Mouse (Mus musculus) embryo, embryonic 10 days (tissue): ENCODE measurements at regions not wholly inside any gene's neighbourhood (a gene's known extent, or its start where the extent isn't known, plus 50 kb on each side); places are given as distances from the start of the nearest gene placed in this dataset.
"Not testable (repeated sequence)": the region's sequence is repeated elsewhere in the genome, so short reads cannot be mapped to it uniquely, and the experiment has no call there.

Experiments
- DNase-seq: peaks from one replicate; pipeline ENCODE4 v3.0.0-alpha.2; 2015; ENCODE audit warnings: low spot score

DNA sequence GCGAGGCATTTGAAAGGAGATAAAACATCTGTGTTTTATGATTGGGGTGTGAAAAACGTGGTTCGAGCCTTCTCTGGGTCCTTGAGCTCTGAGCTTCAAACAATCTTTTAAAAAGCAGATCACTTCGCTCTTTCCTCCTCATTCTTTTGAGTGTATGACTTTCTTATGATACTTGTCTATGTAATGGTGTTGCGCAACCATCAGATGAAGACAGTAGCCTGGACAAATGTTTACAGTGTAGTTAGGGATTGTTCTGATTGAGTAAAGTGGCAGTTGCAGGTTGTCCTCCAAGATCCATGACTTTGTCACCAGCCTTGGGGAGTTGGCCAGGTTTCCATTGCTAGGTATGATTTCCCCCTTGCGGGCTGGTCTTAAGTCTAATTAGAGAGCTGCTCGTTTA, 116.1 kb upstream of the Pfn2 start:
- no peak for DNase-seq

DNA sequence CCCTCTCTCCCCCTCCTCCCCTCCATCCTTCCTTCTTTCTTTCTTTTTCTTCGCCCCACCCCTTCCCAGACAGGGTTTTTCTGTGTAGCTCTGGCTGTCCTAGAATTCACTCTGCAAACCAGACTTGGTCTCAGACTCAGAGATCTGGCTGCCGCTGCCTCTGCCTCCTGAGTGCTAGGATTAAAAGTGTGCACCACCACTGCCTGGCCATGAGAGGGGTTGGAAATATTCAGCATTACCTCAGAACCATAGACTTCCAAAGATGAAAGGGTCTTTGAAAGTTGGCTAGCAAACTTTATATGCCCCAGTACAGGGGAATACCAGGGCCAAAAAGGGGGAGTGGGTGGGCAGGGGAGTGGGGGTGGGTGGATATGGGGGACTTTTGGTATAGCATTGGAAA, 122.7 kb upstream of the Pfn2 start:
- not testable (repeated sequence) for DNase-seq

DNA sequence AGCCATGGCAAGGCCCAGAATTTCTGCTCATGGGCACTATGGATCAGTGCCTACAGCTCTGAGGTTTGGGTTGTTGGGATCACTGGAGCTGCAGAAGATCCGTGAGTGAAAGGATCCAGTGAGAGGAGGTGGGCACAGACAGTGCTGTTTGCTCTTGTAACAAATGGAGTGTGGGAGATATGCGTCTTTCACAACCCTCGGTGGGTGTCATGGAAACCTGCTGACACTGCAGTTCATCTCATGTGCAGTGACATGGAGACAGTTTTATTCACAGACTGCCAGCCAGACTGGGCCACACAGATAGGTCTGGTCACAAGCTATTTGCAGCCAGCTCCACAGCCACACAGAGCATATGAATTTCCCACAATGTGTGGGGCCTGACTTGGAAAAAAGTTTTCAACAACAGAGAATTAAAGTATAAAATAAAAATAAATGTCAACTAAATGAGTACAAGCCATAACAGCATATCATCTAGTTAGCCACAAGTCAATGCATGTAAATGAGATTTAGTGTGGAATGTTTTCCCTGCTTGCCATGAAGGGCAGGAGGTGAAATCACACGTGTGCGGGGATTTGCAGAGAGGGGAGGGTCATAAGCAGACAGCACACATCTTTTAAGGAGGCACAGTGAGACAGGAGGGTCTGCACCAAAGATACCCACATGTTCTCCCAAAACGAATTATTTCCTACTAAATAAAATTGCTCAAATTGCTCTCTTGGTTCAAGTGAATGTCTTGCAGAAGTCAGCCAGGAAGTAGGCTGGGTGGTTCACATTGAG, 124.8 kb upstream of the Pfn2 start:
- peak; percentile 45 for DNase-seq

DNA sequence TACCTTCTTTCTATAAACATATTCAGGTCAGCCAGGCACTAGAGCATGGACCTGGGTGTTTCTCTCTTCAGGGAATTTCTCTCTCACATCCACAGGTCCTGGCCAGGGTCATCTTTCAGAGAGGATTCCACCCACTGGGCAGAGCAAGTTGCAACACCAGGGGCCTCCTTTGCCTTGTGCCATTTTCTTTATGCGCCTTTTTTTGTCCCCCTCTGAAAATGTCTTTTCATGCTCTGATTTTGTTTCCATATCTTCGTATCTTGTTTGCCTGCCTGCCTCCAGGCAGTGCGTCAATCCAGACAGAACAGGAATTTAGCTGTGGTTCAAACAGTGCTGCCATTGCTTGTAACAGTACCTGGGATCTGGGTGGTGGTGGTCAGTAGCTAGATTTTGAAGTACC, 125.7 kb upstream of the Pfn2 start:
- DNase-seq = no peak

DNA sequence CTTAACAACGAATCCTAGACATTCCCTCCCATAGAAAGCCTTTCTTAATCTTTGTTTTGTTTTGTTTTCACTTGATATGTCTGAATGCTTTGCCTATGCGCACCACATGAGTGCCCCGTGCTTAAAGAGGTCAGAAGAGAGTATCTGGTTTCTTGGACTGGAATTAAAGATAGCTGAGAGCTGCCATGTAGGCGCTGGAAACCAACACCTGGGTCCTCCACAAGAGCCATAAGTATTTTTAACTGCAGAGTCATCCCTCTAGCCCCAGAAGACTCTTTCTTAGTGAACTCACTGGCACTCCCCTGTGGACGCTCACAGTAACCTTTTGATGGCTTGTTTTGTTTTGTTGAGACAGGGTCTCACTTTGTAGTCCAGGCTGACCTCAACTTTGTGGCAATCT, 127.5 kb upstream of the Pfn2 start:
- DNase-seq = no peak

DNA sequence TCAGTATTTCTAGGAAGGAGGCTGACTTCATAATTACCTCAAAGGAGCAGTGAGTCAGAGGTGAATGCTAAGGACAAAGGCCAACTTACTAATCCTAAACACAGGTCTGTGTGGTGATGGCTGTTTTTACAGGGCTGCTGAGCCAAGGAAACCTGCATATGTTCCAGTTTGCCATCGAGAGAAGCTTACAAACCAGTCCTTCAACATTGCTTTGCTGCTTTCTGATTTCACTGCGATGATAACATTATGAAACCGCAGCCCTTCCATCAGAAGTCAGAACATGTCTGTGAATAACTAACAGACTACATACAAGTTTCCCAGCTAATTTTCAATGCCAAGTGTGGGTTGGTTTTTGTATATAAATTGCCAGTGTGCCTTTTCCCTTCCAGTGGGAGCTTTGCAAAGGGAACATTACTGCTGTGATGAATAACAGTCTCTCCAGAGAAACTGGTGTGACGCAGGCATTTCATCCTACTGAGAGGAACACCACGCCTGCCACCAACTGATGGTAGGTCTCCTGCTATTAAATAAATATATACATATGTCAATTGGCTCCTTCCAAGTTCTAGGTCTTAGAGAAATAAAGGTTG, 128.9 kb upstream of the Pfn2 start:
- DNase-seq = no peak

DNA sequence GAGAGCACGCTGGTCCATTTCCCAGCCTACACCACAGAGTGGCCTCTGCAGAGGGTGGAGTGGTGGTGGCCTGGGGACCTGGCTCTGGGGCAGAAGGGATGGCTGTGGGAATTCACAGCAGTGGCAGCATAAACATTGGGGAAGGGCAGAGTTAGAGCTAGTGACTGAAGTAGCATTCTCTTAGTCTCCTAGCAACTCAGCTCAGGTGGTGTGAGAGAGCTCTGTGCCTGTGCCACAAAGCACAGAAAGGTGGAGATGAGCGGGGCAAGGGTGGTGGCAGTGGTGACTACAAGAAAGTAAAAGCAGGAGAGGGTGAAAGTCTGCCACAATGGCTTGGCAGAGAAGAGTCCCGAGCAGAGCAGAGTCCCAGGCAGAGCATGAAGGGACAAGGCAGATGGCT, 140.3 kb upstream of the Pfn2 start:
- DNase-seq = no peak

DNA sequence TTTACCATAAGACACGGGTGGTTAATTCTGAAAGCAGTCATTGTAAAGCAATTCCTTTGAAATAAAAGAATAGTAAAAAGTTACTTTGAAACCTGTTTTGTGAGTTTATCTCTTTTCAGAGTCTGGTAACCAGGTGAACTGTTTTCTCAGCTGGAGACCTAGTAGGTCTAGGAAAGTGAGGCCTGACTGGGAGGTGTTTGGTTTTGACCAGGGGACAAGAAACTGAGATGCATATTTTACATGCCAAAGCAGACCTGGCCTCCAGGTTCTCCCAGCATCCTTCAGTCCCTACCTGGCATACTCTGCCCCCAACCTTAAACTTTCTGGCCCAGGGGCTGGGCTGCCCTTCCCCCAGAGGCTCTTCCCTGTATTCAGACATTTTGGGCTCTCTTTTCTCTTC, 142.9 kb upstream of the Pfn2 start:
- no peak for DNase-seq

DNA sequence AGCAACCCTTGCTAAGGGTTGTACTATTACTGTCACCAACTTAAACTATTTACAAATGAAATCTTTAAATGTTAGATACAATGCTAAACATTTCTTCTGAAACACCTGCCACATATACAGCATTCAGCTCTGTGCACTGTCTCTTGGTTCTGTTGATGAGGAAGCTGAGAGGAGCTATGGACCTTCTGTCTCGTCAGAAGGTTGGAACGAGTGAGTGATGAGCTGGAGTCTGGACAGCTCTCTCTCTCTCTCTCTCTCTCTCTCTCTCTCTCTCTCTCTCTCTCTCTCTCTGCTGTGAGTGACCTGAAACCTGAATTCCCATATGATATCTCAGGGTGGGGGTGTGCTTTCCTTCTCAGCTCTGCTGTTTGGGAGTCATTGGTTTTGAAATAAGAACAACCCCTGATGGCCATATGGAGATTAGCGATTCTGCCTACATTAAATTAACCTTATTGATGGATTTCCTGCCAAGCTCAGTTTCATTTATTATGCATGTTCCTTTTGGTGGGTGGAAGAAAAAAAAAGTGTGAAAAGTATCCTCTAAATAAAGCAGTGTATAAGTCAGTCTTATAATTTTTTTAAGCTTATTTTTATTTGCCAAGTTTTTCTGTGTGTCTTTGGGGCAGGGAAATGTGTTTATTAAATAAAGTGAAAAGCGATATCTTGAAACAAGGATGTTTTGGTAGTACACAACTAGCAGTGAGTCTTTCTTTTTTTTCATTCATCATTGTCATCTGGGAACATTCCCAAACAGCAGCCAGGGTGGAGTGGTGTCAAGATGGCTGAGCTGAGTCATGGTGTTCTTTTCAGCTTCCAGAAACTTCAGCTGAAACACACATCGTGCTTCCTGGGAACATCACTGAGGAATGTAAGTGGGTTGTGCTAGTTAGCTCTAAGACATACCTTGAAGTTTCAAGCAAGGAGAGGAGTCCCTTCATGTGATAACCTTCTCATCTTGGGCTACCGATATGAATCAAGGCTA, 150.5 kb upstream of the Pfn2 start:
- no peak for DNase-seq

DNA sequence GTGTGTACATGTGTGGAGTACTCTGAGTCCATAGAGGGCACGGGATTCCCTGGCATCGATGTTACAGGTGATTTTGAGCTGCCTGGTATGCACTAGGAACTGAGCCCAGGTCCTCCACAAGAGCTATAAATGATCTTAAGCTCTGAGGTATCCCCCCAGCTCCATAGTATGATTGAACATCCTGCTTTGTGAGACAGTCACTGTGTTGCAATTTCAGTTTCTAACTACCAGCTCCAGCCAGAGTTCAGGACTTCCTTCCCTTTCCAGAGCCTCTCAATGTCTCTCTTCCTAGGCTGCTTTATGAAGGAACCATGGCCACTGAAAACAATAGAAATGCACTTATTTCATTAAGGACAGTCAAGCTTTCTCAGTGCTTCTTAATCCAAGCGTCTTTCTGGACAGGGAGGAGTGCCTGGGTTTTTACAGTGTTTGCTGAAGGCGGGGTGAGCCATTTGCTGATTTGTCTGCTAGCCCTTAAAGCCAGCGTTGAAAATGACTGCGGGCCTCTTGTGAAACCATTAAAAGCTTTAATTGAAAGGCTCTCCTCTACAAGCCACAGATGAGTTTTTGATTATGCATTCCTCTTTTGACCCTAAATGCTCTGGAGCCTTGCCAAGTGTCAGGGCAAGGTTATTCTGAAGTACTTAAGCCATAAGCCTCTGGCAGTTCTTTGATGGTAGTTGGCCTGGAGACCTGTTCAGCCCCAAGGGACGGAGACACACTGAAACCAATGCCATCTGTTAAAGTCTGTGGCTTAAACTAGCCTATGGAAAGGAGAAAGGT, 155.1 kb upstream of the Pfn2 start:
- peak; percentile 72 for DNase-seq

DNA sequence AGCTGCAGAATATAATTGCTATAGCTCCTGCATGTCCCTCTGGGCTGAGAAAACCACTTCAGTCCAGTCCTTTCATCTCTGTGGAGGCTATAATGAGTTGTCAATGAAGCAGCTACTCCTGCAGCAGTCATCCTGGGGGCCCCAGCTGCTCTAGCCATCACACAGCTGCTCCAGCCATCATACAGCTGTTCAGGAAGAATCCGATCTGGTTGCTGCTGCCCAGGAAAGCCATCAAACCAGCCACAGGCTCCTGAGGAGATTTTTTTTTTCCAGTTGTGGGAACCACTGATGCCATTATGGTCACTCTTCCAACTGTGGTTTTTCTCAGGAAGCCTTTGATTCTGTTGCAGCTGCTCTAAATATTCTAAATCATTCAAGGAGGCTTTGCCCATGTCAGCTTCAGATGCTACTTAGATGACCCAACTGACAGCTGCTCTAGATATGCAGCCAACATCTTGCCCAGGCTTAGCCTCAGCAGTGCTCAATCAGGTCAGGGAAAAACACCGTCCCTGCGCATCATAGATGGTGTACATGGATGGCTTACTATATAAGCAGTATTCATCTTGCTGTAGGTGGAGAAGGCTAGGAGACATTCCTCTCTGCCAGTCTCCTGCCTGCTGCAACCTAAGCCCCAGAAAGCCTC, 177.0 kb upstream of the Pfn2 start:
- DNase-seq = peak; percentile 36

DNA sequence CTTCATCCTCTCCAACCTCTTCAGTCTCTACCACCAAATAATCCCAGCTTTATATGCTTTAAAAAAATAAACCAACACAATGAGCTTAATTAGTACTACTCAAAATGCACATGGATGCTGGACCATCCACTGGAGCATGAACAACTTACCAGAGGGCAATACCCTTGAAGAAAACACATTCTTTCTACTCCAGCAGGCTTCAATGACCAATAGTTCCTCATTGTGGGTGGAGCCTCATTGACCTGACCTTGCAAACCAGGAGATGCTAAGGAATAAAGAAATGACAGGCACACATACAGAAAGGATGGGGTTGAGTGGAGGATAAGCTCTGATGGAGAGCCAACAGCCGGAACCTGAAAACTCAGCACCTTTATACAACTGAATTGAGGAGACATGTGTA, 201.7 kb upstream of the Pfn2 start:
- DNase-seq = no peak

DNA sequence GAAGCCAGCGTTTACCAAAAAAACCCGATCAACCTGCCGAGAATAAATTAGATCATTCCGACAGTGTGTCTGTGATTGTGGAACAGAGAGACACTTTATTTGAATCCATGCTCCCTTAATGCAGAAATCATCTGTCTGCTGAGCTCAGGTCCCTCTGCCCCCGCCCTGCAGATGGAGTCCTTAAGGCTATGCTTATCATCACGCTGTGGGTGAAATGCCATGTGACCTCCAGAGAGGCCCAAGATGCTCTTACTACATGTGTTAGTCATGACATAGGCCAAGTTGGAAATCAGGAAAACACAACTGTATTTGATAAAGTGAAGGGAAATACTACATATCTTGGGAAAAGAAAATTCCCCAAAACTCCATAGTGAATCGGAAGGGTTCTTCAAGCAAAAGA, 206.8 kb upstream of the Pfn2 start:
- DNase-seq = no peak

DNA sequence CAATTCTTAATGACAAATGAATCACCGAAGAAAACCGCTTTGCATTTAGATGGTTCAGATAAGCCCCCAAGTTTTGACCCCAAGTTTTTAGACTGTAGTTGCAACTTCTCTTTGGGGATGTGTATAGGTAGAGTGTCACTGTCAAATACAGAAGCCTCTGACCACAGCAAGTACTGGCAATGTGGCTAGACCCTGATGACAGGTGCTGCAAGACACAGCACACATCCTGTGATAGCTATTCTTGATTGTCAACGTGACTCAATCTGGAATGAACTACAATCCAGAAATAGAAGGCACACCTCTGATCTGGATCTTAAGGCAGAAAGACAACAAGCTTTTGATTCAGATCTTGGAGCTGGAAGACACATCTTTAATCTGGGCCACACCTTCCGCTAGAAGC, 207.3 kb upstream of the Pfn2 start:
- no peak for DNase-seq

DNA sequence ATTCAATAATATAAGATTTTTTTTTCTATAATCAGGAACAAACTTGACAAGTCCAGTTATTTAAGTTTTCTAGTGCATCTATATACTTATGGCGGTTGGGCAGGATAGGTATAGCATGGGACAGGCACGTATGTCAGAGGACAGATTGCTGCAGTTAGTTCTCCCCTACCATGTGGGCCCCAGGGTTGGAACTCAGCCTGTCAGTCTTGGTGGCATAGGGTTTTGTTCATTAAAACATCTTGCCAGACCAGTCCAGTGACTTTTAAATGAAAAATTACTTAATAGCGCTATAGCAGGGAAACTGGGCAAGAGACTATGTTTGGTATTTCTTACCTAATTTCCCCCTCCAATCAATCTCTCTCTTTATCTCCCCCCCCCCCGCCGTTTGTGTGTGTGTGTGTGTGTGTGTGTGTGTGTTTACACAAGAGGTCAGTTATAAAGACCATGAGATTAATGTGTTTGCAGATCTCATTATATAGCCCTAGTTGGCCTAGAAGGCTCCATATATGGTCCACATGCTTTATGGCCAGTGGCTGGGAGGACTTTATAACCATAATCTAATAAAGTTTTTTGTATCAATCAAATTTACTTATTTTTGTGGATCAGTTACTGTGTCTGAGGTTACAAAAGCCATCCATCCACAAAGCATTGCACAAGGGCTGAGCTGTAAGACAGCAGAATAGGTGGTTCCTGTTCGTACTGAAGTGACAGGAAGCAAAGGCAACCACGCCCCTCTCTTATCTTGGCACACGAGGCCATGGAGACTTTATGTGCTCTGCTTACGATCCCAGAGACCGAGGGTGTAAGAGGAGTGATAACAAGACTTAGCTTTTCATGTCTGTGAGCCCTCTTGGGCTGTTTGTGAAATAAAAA, 208.5 kb upstream of the Pfn2 start:
- DNase-seq = peak; percentile 31

DNA sequence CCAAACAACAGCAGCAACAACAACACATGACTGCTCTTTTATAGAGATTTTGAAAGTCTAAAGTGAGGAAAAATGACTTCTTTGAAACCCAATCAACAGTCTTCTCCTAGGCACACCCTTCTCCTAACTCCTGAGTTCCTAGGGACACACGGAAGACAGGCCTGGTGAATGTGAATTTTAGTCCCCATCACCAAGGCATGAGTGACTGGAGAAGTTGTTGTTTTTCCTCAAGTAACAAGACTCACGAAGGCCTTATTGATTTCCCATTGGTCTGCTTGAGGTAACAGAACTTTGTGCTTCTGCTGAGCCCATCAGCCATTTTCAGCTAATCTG, 209.2 kb upstream of the Pfn2 start:
- no peak for DNase-seq

DNA sequence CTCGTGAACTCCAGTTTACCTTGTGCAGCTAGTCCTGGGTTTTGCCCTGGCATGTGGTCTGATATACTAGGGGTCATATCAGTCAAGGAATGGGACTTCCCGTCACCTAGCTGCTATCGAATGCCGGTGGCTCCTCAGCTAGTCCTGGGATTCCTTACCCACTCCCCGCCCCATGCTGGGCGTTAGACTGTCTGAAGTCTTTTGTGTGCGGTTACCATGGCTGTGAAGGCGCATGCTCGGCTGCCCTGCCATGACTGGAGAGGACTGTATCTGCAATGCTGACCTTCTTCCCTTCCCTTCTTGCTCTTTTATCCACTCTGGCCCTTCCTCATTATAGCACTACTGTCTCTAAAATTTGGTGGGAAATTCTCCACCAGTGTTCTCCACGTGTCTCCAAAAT, 210.3 kb upstream of the Pfn2 start:
- peak; percentile 60 for DNase-seq

DNA sequence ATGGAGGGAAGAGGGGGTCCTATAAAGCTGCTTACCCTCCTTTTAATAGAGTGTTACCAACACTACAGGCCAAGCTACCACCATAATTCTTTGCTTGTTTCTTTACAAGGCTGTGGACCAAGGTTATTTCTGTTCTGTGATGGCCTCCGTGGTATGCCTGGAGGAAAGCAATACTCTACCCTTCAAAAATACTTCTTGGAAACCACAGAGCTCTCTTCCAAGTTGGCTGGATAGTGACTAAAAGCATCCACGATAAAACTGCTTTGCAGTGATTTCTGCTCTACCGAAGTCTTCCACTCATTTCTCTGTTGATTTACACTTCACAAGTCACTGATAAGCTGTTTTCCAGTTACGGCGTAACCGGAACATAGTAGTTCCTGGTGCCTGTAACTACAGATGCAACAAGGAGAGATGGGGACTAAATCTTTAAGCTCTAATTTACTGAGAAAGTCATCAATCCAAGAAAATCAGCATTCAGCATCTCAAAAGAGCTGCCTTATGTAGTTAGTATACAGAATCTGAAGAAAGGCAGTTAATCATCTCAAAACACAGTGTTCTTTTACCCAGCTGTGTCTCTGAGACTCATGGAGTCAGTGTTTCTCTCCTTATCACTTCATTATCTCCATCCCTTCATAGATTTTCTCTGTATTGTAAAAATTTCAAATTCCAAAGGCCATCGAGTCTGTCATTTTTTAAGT, 216.1 kb upstream of the Pfn2 start:
- DNase-seq = no peak

DNA sequence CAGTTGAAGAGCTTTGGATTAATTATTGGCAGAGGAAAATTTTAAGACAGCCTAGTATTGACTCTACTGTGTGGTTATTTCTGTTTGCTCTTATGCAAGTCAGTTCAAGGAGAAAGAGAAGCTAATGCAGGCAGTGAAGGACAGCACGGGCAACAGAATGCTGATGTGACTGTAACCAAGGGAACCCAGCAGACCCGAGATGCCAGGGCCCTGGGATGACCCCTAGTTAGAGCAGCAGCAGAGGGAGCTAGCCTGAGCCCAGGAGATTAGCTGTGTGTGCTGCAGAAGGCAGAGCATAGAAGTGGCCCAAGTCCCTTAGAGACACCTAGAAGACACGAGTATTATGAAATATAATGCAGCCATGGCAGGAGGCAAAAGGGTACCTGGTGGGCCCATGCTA, 223.7 kb upstream of the Pfn2 start:
- DNase-seq = peak; percentile 32

DNA sequence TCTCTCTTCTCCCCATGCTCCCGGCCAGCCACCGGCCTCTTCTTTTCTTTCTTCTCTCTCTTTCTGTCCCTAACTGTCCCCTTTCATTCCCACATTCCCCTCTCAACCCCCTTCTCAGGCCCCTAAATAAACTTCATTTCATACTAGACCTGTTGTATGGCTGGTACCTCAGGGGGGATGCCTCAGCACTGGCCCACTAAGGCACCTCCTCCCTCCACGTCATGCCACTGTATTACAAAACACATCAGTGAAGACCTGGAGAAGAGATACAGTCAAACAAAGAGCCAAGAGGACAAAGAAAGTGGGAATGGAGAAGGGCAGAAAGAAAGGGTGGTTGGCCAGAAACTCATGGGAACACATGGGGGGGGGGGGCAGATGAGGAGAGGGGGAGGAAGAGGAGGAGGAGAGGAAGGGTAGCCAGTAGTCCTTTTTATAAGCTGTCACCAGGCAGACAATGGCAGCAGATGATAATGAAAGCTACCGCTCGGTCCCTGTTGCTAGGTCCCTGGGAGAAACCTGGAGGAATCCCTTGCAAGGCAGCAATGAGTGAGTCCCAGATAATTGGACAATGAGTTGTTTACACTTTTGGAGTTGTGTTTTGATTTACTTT, 224.5 kb upstream of the Pfn2 start:
- DNase-seq = peak; percentile 64
